In the genomic region with DNA sequence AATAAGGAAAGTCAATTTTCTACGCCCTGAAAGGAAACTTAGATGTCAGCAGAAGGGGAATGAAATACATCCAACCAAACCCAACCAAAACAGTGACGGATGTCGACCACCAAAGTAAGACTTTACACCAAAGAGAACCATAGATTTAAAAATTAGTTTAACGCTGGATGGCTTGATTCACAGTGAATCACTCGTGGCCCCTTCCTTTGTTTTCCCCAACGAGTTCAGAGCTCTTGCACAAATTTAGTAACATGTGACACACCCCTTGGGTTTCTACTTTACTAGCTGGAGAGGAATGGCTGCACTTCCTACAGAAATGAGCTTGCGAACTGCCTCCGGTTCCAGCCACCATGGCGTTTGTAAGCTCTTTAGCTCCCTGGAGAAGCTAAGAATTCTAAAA, we compare ENCODE assay signal across 27 mouse cellular contexts.
DNase-seq lines count a peak whose midpoint lies in the region; ATAC-seq and TF ChIP-seq lines count a peak whose summit lies in the region.
"Had no signal": no experiment of that assay in that cellular context is flagged by ENCODE, and none has a peak within 500 bp of the region (broad histone marks: within the 10 kb centered on the region; RNA-seq: fewer than 3 reads in every experiment).

No protein-coding gene starts in this region.

- no peaks in the 10 kb centered on the region for H3K9me3 ChIP-seq in embryonic facial prominence, embryonic 12.5 days
- no peaks in the 10 kb centered on the region for H3K9me3 ChIP-seq in embryonic facial prominence, embryonic 10.5 days
- H3K9me3 ChIP-seq in kidney, embryonic 16.5 days (ENCODE audit: low read length) = no peaks in the 10 kb centered on the region
- no peaks in the 10 kb centered on the region for H3K9me3 ChIP-seq in embryonic facial prominence, embryonic 14.5 days (ENCODE audit: control insufficient read depth, low read length)
- no peaks in the 10 kb centered on the region for H3K9me3 ChIP-seq in limb, embryonic 14.5 days (ENCODE audit: control insufficient read depth, low read length)
- H3K9me3 ChIP-seq: heart, embryonic 10.5 days; hindbrain, embryonic 15.5 days; liver, embryonic 13.5 days; lung, embryonic 15.5 days; midbrain, embryonic 15.5 days; neural tube, embryonic 13.5 days had no signal

- ATAC-seq in embryonic facial prominence, embryonic 12.5 days (ENCODE audit: insufficient number of reproducible peaks, insufficient read depth, low FRiP score, low TSS enrichment) = no peak
- ATAC-seq in kidney, embryonic 16.5 days (ENCODE audit: low FRiP score, low TSS enrichment) = no peak
- ATAC-seq in embryonic facial prominence, embryonic 14.5 days (ENCODE audit: low read depth) = no peak
- no peak for ATAC-seq in limb, embryonic 14.5 days (ENCODE audit: low FRiP score, low read depth)
- ATAC-seq: forebrain, embryonic 16.5 days; intestine, embryonic 16.5 days; midbrain, embryonic 15.5 days had no signal

- no peaks in the 10 kb centered on the region for H3K27me3 ChIP-seq in embryonic facial prominence, embryonic 12.5 days
- no peaks in the 10 kb centered on the region for H3K27me3 ChIP-seq in embryonic facial prominence, embryonic 10.5 days (replicated peaks; ENCODE audit: low read depth, poor library complexity, severe bottlenecking)
- H3K27me3 ChIP-seq in kidney, embryonic 16.5 days (ENCODE audit: insufficient read depth, low read length) = no peaks in the 10 kb centered on the region
- H3K27me3 ChIP-seq in embryonic facial prominence, embryonic 14.5 days (replicated peaks; ENCODE audit: control insufficient read depth, insufficient read depth, low read length) = no peaks in the 10 kb centered on the region
- H3K27me3 ChIP-seq in limb, embryonic 14.5 days (ENCODE audit: control insufficient read depth, insufficient read depth, low read length) = no peaks in the 10 kb centered on the region
- no peaks in the 10 kb centered on the region for H3K27me3 ChIP-seq in thymus, adult 2 months (ENCODE audit: control insufficient read depth, insufficient read depth, low read length)
- H3K27me3 ChIP-seq: hindbrain, embryonic 15.5 days; liver, embryonic 13.5 days; lung, embryonic 15.5 days; midbrain, embryonic 15.5 days; neural tube, embryonic 13.5 days had no signal

- TF ChIP-seq CTCF in thymus, adult 2 months (IDR thresholded peaks at IDR 0.05; ENCODE audit: borderline replicate concordance, control insufficient read depth, extremely low read depth, insufficient read depth, low read length, poor library complexity) = no peak

- H3K9ac ChIP-seq in embryonic facial prominence, embryonic 12.5 days = no peak overlapping the region
- no peak overlapping the region; the same call in 1 of the 2 replicates for H3K9ac ChIP-seq in kidney, embryonic 16.5 days (replicated peaks; ENCODE audit: low read length)
- no peak overlapping the region for H3K9ac ChIP-seq in embryonic facial prominence, embryonic 14.5 days (ENCODE audit: low read depth, low read length)
- H3K9ac ChIP-seq in limb, embryonic 14.5 days (ENCODE audit: low read depth, low read length, severe bottlenecking) = no peak overlapping the region; the same call in 1 of the 2 replicates
- H3K9ac ChIP-seq: hindbrain, embryonic 15.5 days; liver, embryonic 13.5 days; lung, embryonic 15.5 days; midbrain, embryonic 15.5 days; neural tube, embryonic 13.5 days had no signal

- H3K27ac ChIP-seq in embryonic facial prominence, embryonic 12.5 days = peak overlapping the region; percentile 70
- no peak overlapping the region for H3K27ac ChIP-seq in embryonic facial prominence, embryonic 10.5 days (replicated peaks)
- H3K27ac ChIP-seq in kidney, embryonic 16.5 days (ENCODE audit: low read length) = no peak overlapping the region
- peak overlapping the region; percentile 71 for H3K27ac ChIP-seq in embryonic facial prominence, embryonic 14.5 days (replicated peaks; ENCODE audit: low read depth, low read length)
- no peak overlapping the region for H3K27ac ChIP-seq in limb, embryonic 14.5 days (replicated peaks; ENCODE audit: low read depth, low read length)
- H3K27ac ChIP-seq in thymus, adult 2 months (ENCODE audit: control insufficient read depth, insufficient read depth, low read length) = no peak overlapping the region
- H3K27ac ChIP-seq: heart, embryonic 10.5 days; hindbrain, embryonic 15.5 days; liver, embryonic 13.5 days; lung, embryonic 15.5 days; macrophage; midbrain, embryonic 15.5 days; neural tube, embryonic 13.5 days had no signal

- DNase-seq in embryonic facial prominence, embryonic 10.5 days (ENCODE audit: low spot score) = no peak
- DNase-seq in kidney, adult 9 months = no peak
- peak; percentile 47 for DNase-seq in embryonic facial prominence, embryonic 14.5 days (ENCODE audit: low spot score)
- DNase-seq in limb, embryonic 14.5 days (ENCODE audit: low spot score) = no peak
- no peak for DNase-seq in adipocyte (ENCODE audit: low spot score)
- DNase-seq in thymus, adult 2 months = no peak
- DNase-seq: adrenal gland, postnatal 36 days; cerebellum, adult 11 months; cerebellum, adult 9-11 months; gastrocnemius, postnatal 14 days; kidney, postnatal 4 days; layer of hippocampus, adult 9-11 months; liver, embryonic 13.5 days; retina, postnatal 1 day; right cerebral cortex, postnatal 25 days; spleen, adult 18-20 months; thymus, postnatal 14 days had no signal

- H3K4me3 ChIP-seq in embryonic facial prominence, embryonic 12.5 days = no peak overlapping the region
- H3K4me3 ChIP-seq in embryonic facial prominence, embryonic 10.5 days = no peak overlapping the region
- peak overlapping the region; percentile 20 for H3K4me3 ChIP-seq in kidney, embryonic 16.5 days (ENCODE audit: low read length)
- no peak overlapping the region for H3K4me3 ChIP-seq in embryonic facial prominence, embryonic 14.5 days (ENCODE audit: low read depth, low read length)
- H3K4me3 ChIP-seq in limb, embryonic 14.5 days (replicated peaks; ENCODE audit: low read length) = no peak overlapping the region
- H3K4me3 ChIP-seq in thymus, adult 2 months (ENCODE audit: control insufficient read depth, insufficient read depth, low read length) = no peak overlapping the region
- H3K4me3 ChIP-seq: heart, embryonic 10.5 days; hindbrain, embryonic 15.5 days; liver, embryonic 13.5 days; lung, embryonic 15.5 days; midbrain, embryonic 15.5 days; neural tube, embryonic 13.5 days had no signal

- no peak overlapping the region for H3K4me2 ChIP-seq in embryonic facial prominence, embryonic 12.5 days (replicated peaks)
- peak overlapping the region; percentile 45 for H3K4me2 ChIP-seq in kidney, embryonic 16.5 days (replicated peaks; ENCODE audit: low read depth, low read length)
- peak overlapping the region; percentile 19 for H3K4me2 ChIP-seq in embryonic facial prominence, embryonic 14.5 days (ENCODE audit: low read depth, low read length)
- peak overlapping the region; percentile 30; the same call in 1 of the 2 replicates for H3K4me2 ChIP-seq in limb, embryonic 14.5 days (replicated peaks; ENCODE audit: low read depth, low read length, severe bottlenecking)
- H3K4me2 ChIP-seq: hindbrain, embryonic 15.5 days; liver, embryonic 13.5 days; lung, embryonic 15.5 days; midbrain, embryonic 15.5 days; neural tube, embryonic 13.5 days had no signal

- peaks cover 19% of the 10 kb centered on the region for H3K4me1 ChIP-seq in embryonic facial prominence, embryonic 12.5 days
- H3K4me1 ChIP-seq in embryonic facial prominence, embryonic 10.5 days = peaks cover 18% of the 10 kb centered on the region
- peaks cover 18% of the 10 kb centered on the region for H3K4me1 ChIP-seq in kidney, embryonic 16.5 days (ENCODE audit: insufficient read depth, low read length)
- peaks cover 13% of the 10 kb centered on the region for H3K4me1 ChIP-seq in embryonic facial prominence, embryonic 14.5 days (ENCODE audit: control insufficient read depth, insufficient read depth, low read length)
- H3K4me1 ChIP-seq in limb, embryonic 14.5 days (ENCODE audit: control insufficient read depth, insufficient read depth, low read length) = peaks cover 16% of the 10 kb centered on the region
- H3K4me1 ChIP-seq in thymus, adult 2 months (replicated peaks; ENCODE audit: control insufficient read depth, insufficient read depth, low read length) = no peaks in the 10 kb centered on the region; the same call in none of the 2 replicates
- H3K4me1 ChIP-seq: liver, embryonic 13.5 days; lung, embryonic 15.5 days; midbrain, embryonic 15.5 days had no signal

- 62% methylated on average over 9 of the region's 9 CpGs for WGBS in embryonic facial prominence, embryonic 12.5 days
- 74% methylated on average over 9 of the region's 9 CpGs for WGBS in embryonic facial prominence, embryonic 10.5 days
- WGBS in kidney, embryonic 16.5 days = 44% methylated on average over 9 of the region's 9 CpGs
- WGBS in embryonic facial prominence, embryonic 14.5 days = 60% methylated on average over 9 of the region's 9 CpGs
- WGBS in limb, embryonic 14.5 days = 52% methylated on average over 9 of the region's 9 CpGs
- WGBS in thymus, adult 2 months = 75% methylated on average over 9 of the region's 9 CpGs

- H3K36me3 ChIP-seq in embryonic facial prominence, embryonic 12.5 days = no peaks in the 10 kb centered on the region
- no peaks in the 10 kb centered on the region for H3K36me3 ChIP-seq in embryonic facial prominence, embryonic 10.5 days (replicated peaks)
- no peaks in the 10 kb centered on the region for H3K36me3 ChIP-seq in kidney, embryonic 16.5 days (ENCODE audit: insufficient read depth, low read length)
- no peaks in the 10 kb centered on the region for H3K36me3 ChIP-seq in embryonic facial prominence, embryonic 14.5 days (ENCODE audit: control insufficient read depth, insufficient read depth, low read length)
- no peaks in the 10 kb centered on the region for H3K36me3 ChIP-seq in limb, embryonic 14.5 days (ENCODE audit: control insufficient read depth, insufficient read depth, low read length)
- no peaks in the 10 kb centered on the region for H3K36me3 ChIP-seq in thymus, adult 2 months (ENCODE audit: control insufficient read depth, insufficient read depth, low read length)
- H3K36me3 ChIP-seq: heart, embryonic 10.5 days; hindbrain, embryonic 15.5 days; liver, embryonic 13.5 days; lung, embryonic 15.5 days; midbrain, embryonic 15.5 days; neural tube, embryonic 13.5 days had no signal

- TF ChIP-seq POLR2A in limb, embryonic 14.5 days (IDR thresholded peaks at IDR 0.05; ENCODE audit: borderline replicate concordance, extremely low read depth, insufficient read depth, insufficient read length) = no peak
- no peak for TF ChIP-seq POLR2A in thymus, adult 2 months (IDR thresholded peaks at IDR 0.05; ENCODE audit: control insufficient read depth, extremely low read depth, insufficient read depth, low read length, poor library complexity)

Comparison
In these comparisons a context has a peak if more than half of its experiments do, and no peak if none do; other contexts are left out.
1. H3K27ac ChIP-seq: peak in embryonic facial prominence, embryonic 12.5 days (single experiment) and embryonic facial prominence, embryonic 14.5 days (single experiment); none in embryonic facial prominence, embryonic 10.5 days (single experiment), kidney, embryonic 16.5 days (single experiment), limb, embryonic 14.5 days (single experiment) and thymus, adult 2 months (single experiment).